Mouse (Mus musculus): Measurements from ENCODE around the gene Taf12.

The Taf12 gene

GRCm38 (mm10) chr4:132315711-132316110 lies 41.5 kb downstream of the Taf12 start:
- DNase-seq, result no peak

- DNase-seq, result no peak
Measured at GRCm38 (mm10) chr4:132326481-132326880, 52.3 kb downstream of the Taf12 start.

GRCm38 (mm10) chr4:132328391-132328982 lies 54.3 kb downstream of the Taf12 start:
- DNase-seq, result no peak

GRCm38 (mm10) chr4:132329115-132329834 lies 55.1 kb downstream of the Taf12 start, which contains the start of gene Trnau1ap:
Gene Trnau1ap, minus strand, starts transcription at chr4:132329538.
- DNase-seq, result peak; percentile 88 to 91

GRCm38 (mm10) chr4:132329835-132330354 lies 55.7 kb downstream of the Taf12 start:
- DNase-seq, result no peak

- no peak for DNase-seq
Measured at GRCm38 (mm10) chr4:132331960-132332359, 57.8 kb downstream of the Taf12 start.

- no peak for DNase-seq
Measured at GRCm38 (mm10) chr4:132332880-132333279, 58.7 kb downstream of the Taf12 start.

GRCm38 (mm10) chr4:132338943-132339342 lies 64.8 kb downstream of the Taf12 start:
- no peak for DNase-seq

- DNase-seq, result no peak
Measured at GRCm38 (mm10) chr4:132341451-132341850, 67.3 kb downstream of the Taf12 start.

GRCm38 (mm10) chr4:132344403-132345134 lies 70.4 kb downstream of the Taf12 start:
- DNase-seq, result no peak
